Mouse (Mus musculus): ENCODE results near the gene Sept1. TPM values are rescaled to one million over a fixed set of nuclear protein-coding genes. Genes with fewer than 3 reads are reported as not detected.
"Not testable (repeated sequence)": the region's sequence is repeated elsewhere in the genome, so short reads cannot be mapped to it uniquely, and the experiment has no call there.

Gene Sept1
- polyA plus RNA-seq, 1 experiment from 2014 or later: 21.8 TPM

DNA sequence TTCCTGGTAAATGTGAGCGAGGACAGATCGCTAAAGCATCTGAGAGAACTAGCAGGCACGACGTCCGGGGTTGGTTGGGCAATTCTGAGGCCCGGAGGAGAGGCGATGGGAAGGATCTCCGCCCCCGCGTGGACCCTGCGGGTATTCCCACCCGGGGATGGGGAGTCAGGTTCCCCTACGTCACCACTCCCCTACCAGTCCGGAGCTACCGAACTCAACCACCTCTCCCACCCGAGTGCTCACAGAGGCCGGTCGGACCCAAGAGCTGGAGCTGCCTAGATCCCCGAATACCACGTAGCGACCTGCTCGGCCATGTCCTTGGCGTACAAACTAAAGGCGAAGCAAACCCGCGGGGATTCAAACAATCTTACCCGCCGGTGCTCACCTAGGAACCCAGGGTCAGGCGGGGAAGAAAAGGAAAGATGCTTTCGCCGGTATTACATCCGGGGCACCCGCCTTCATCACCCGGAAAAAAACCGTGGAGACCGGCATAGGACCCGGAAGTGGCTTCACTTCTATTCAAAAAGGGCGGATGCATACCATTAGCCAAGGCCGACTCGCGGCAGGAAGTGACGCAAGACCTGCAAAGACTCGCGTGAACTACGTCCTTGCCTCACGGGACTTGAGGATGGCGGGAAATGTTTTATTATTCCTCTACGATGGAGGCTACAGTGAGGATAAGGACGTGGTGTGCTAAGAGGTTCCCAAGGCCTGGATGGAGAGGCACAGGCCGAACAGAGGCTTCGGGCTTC is 37.2 kb downstream of the Sept1 start, which contains the start of gene Cd2bp2:
Gene Cd2bp2, minus strand, starts transcription at position 507 of the 752 bp plus-strand sequence.
- peak within 1 kb of the TSS; percentile 84 for H3K9ac ChIP-seq
- no peaks in the 10 kb centered on the region for H3K27me3 ChIP-seq
- H3K4me3 ChIP-seq: peak within 1 kb of the TSS; percentile 77
- WGBS: under 1% methylated on average over 51 of the region's 51 CpGs
- H3K27ac ChIP-seq: peak within 1 kb of the TSS; percentile 91
- peaks cover 28% of the 10 kb centered on the region for H3K4me1 ChIP-seq (replicated peaks)
- peaks cover 79% of the 10 kb centered on the region for H3K36me3 ChIP-seq
- H3K4me2 ChIP-seq: peak within 1 kb of the TSS; percentile 92
- no peaks in the 10 kb centered on the region for H3K9me3 ChIP-seq
- peak; percentile 97 for ATAC-seq (ENCODE audit: low FRiP score)

DNA sequence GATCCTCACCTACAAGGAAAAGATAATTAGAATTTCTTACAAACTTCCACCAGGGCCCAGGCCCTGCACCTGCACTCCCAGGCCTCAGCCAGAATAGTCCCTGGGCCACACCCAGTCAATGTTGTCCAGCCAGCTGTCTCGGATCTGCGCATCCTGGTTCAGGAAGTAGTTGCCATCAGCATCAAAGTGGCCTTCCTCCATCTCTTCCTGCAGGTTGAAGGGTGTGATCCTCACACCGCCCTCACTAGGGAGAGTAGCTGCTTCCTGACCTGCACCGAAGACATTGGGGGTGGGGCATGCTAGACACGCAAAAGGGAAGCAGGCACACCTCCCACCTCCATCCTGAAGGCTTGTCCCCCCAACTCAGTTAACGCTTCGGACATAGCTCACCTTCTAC is 38.3 kb downstream of the Sept1 start:
- Histone ChIP-seq H3K4me1 (replicated peaks) (peaks cover 28% of the 10 kb centered on the region), H3K36me3 (peaks cover 72% of the 10 kb centered on the region), H3K9ac (peak overlapping the region; percentile 84), H3K27me3 (no peaks in the 10 kb centered on the region), H3K9me3 (no peaks in the 10 kb centered on the region), H3K27ac (peak overlapping the region; percentile 91), H3K4me2 (peak overlapping the region; percentile 92), H3K4me3 (peak overlapping the region; percentile 77)
- WGBS: 86% methylated on average over 7 of the region's 7 CpGs
- ATAC-seq (ENCODE audit: low FRiP score): no peak

DNA sequence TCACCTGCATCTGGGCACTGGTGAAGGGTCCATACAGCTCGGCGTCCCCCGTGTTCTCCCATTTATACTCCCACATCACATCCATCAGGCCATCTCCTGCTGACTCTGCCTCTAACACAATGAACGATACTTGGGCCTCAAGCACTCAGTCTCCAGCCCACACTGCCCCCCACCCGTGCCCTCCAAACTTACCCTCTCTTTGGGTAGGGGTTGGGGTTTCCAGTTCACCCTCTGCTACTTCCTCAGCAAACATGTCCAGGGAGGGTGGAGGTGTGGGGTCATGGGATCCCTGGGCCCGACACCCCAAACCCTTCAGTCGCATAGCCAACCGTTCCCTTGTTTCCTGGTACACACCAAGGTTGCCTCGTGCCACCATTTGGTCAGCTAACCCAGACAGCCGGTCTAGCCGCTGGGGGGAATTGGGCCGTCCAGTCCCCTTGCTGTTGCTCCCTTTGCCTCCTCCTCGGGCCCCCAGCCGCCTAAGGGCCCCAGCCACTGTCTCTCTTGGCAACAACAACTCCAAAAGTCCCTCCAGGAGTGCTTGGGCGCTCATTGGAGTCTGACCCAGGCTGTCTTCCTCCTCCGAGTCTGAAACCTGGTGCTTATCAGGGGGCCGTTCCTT is 38.8 kb downstream of the Sept1 start:
- H3K4me3 ChIP-seq: peak overlapping the region; percentile 77
- peak overlapping the region; percentile 84 for H3K9ac ChIP-seq
- peak overlapping the region; percentile 92 for H3K4me2 ChIP-seq
- no peak overlapping the region for H3K27ac ChIP-seq
- 95% methylated on average over 17 of the region's 17 CpGs for WGBS
- peaks cover 28% of the 10 kb centered on the region for H3K4me1 ChIP-seq (replicated peaks)
- no peaks in the 10 kb centered on the region for H3K9me3 ChIP-seq
- no peaks in the 10 kb centered on the region for H3K27me3 ChIP-seq
- no peak for ATAC-seq (ENCODE audit: low FRiP score)
- H3K36me3 ChIP-seq: peaks cover 67% of the 10 kb centered on the region

DNA sequence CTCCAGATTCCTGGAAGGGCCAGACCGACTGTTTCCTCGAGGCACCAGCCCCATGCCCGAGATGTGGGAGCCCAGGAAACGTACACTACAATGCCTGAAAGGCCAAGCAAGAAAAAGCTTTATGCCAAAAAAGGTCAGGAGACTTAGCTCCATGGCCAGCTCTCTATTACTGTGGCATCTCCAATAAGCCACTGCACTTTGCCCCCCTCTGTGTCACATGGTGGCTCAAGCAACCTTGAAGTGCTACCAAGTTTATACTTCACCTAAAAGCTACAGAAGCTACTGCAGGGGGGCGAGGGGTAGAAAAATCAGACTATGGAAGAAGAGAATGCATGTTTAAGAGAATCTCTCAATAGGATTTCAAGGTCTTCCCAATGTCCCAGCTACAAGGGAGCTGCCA is 39.9 kb downstream of the Sept1 start:
- Histone ChIP-seq H3K36me3 (peaks cover 55% of the 10 kb centered on the region), H3K4me1 (replicated peaks) (peaks cover 28% of the 10 kb centered on the region), H3K27me3 (no peaks in the 10 kb centered on the region), H3K9me3 (no peaks in the 10 kb centered on the region), H3K4me2 (no peak overlapping the region), H3K9ac (no peak overlapping the region), H3K27ac (no peak overlapping the region), H3K4me3 (no peak overlapping the region)
- 99% methylated on average over 5 of the region's 5 CpGs for WGBS
- no peak for ATAC-seq (ENCODE audit: low FRiP score)

DNA sequence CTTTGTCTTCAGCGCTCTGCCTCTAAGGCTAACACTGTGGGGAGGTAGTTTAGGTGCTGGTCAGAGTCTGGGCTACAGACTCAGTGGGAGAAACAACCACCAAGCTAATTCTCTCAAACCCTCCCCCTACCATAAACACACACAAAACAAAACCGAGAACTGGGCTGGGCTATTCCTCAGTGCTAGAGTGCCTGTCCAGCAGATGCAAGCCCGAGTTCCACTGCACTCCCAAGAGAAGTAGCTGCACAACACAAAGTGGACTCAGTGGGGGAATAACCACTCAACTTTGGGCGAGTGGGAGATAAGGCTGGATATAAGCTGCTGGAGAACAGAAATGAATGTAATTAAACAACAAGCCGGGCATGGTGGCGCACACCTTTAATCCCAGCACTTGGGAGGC is 42.3 kb downstream of the Sept1 start:
- WGBS: 87% methylated on average over 6 of the region's 6 CpGs
- Histone ChIP-seq H3K27ac (no peak overlapping the region), H3K27me3 (no peaks in the 10 kb centered on the region), H3K4me1 (replicated peaks) (peaks cover 17% of the 10 kb centered on the region), H3K9me3 (no peaks in the 10 kb centered on the region), H3K4me3 (no peak overlapping the region), H3K9ac (no peak overlapping the region), H3K36me3 (peaks cover 42% of the 10 kb centered on the region), H3K4me2 (no peak overlapping the region)
- no peak for ATAC-seq (ENCODE audit: low FRiP score)

DNA sequence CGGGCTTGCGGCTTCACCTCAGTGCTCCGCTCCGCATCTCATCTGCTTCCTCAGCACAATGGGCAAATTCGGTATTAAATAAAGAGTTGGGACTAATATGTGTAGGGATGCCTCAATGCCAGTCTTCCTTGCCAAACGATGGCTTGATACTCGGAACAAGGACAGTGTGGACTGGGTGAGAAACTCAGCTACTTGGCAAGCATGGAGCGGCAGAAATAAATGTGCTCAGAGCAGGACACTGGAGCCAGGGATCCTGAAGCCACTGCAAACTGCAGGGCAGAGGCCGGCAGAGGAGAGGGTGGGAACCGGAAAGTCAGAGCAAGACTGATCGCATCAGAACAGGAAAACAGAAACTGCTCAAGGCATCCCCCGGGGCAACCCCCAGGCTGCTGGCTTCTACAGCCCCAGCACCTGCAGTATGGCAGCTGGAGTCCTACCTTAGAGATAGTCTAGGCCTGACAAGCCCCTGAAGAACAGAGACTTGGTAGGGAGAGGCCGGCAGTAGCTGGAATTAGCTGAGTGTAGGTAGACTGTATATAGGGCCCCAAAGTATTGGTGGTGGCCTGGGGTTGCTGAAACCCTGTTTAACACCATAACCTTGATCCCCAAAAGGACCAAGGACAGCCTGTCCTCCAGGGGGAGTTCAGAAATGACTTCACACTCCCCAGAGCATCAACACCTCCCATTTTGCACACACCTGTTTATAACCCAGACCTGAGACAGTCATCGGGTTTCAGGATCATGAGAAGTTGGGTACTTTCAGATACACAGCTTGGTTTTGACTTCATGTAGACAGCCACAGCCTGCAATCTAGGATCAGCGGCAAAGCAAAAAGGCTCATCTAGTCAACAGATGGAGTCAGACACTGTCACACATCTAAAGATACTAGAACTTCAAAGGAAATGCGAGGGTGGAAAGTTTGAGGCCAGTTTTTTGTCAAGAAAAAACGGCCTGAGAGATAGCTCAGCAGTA is 44.3 kb downstream of the Sept1 start:
- Histone ChIP-seq H3K4me3 (no peak overlapping the region), H3K27ac (no peak overlapping the region), H3K36me3 (peaks cover 31% of the 10 kb centered on the region), H3K27me3 (no peaks in the 10 kb centered on the region), H3K9me3 (no peaks in the 10 kb centered on the region), H3K4me1 (replicated peaks) (no peaks in the 10 kb centered on the region), H3K4me2 (no peak overlapping the region), H3K9ac (no peak overlapping the region)
- no peak for ATAC-seq (ENCODE audit: low FRiP score)
- WGBS: 86% methylated on average over 17 of the region's 17 CpGs

DNA sequence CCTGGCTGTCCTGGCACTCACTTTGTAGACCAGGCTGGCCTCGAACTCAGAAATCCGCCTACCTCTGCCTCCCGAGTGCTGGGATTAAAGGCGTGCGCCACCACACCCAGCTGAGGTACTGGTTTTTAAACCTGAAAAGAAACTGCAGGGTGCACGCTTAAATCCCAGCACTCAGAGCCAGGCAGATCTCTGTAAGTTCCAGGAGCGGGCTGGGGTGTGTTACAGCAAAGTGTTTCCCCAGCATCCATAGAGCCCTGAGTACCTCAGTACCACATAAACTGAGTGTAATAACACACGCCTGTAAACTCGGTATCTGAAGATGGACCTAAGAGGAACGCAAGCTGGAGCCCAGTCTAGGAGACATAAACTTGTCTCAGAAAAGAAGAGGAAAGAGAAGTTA is 45.6 kb downstream of the Sept1 start:
- WGBS: 75% methylated on average over 10 of the region's 10 CpGs
- Histone ChIP-seq H3K27ac (no peak overlapping the region), H3K9me3 (no peaks in the 10 kb centered on the region), H3K36me3 (peaks cover 19% of the 10 kb centered on the region), H3K4me3 (no peak overlapping the region), H3K27me3 (no peaks in the 10 kb centered on the region), H3K9ac (no peak overlapping the region), H3K4me1 (replicated peaks) (no peaks in the 10 kb centered on the region), H3K4me2 (no peak overlapping the region)
- ATAC-seq (ENCODE audit: low FRiP score): no peak

DNA sequence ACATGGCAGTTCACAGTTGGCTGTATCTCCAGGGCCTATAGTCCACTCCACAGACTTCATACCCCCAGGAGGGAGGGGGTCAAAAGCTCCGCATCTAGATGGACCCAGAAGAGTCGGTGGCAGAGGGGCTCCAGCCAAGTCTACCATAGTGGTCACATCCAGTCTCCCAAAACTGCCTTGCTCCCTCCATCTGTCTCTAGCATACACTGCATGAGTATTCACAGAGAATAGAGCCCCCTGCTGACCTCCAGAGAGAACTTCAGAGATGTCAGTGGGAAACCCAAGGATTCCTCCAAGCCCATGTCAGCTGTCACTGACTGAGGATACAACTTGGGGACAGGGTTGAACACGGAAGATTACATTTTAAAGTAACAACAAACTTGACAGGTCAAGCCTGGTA is 47.3 kb downstream of the Sept1 start:
- ATAC-seq (ENCODE audit: low FRiP score): 0 out of 2 replicates have a peak, but pooled peaks have one; percentile 10
- WGBS: 68% methylated on average over 3 of the region's 3 CpGs

DNA sequence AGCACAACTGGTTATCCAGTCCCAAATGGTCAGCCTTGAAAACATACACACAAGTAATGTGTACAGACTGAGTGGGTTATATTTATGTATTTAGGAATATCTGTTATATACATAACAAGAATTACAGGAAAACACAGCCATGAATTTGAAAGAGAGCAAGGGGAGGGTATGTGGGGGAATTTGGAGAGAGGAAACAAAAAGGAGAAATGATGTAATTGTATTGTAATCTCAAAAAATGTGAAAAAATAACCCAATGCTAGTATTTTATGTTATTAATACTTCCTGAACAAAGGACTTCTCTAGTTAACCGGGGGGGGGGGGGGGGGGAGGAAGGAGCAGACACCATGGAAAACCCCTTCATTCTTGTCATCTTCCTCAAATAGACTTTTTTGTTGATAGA is 48.2 kb downstream of the Sept1 start:
- no peak overlapping the region for H3K4me3 ChIP-seq
- H3K9me3 ChIP-seq: no peaks in the 10 kb centered on the region
- no peaks in the 10 kb centered on the region for H3K4me1 ChIP-seq (replicated peaks)
- WGBS: 62% methylated on average over 1 of the region's 1 CpGs
- no peak for ATAC-seq (ENCODE audit: low FRiP score)
- H3K27ac ChIP-seq: no peak overlapping the region
- H3K36me3 ChIP-seq: no peaks in the 10 kb centered on the region
- no peak overlapping the region for H3K4me2 ChIP-seq
- no peaks in the 10 kb centered on the region for H3K27me3 ChIP-seq
- H3K9ac ChIP-seq: no peak overlapping the region

More for the DNA sequence above, 47.3 kb downstream of the Sept1 start:
- H3K36me3 ChIP-seq: peaks cover 2% of the 10 kb centered on the region; the same call in 1 of the 2 replicates
- no peak overlapping the region for H3K4me3 ChIP-seq
- H3K9ac ChIP-seq: no peak overlapping the region
- H3K27me3 ChIP-seq: no peaks in the 10 kb centered on the region
- H3K9me3 ChIP-seq: no peaks in the 10 kb centered on the region
- H3K27ac ChIP-seq: no peak overlapping the region
- H3K4me1 ChIP-seq (replicated peaks): no peaks in the 10 kb centered on the region
- no peak overlapping the region for H3K4me2 ChIP-seq

DNA sequence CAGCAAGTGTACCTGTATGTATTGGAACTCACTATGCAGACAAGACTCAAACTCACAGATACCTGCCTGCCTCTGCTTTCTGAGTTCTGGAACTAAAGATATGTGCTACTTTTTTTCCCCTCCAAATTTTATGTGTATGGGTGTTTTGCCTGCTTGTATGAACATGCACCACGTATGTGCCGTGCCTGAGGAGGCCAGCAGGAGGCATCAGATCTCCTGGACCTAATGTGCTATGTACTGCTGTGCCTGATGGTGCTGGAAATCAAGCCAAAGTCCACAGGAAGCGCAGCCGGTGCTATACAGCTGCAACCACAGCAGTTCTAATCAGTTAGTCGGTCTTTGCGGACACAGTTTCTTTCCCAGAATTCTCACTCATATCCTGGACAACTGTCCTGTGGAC is 49.1 kb downstream of the Sept1 start:
- WGBS: 81% methylated on average over 6 of the region's 6 CpGs
- H3K9me3 ChIP-seq: no peaks in the 10 kb centered on the region
- H3K4me3 ChIP-seq: no peak overlapping the region
- H3K9ac ChIP-seq: no peak overlapping the region
- H3K27me3 ChIP-seq: no peaks in the 10 kb centered on the region
- no peaks in the 10 kb centered on the region for H3K4me1 ChIP-seq (replicated peaks)
- ATAC-seq (ENCODE audit: low FRiP score): no peak
- H3K36me3 ChIP-seq: no peaks in the 10 kb centered on the region
- H3K4me2 ChIP-seq: no peak overlapping the region
- no peak overlapping the region for H3K27ac ChIP-seq

DNA sequence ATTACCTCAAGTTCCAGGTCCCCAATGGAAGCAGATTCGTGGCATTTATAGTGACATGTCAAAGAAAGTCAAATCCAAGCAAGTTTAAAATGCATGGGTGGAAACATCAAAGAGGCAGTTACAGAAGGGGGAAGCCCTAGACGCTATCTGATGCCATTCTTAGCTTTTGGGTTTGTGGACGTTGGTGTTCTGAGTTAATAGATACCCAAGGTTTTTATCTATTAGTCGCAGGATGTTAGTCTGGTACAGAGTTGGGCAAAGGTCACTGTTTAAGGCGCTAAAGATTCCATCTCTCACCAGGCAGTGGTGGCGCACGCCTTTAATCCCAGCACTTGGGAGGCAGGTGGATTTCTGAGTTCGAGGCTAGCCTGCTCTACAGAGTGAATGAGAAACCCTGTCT is 49.6 kb downstream of the Sept1 start:
- WGBS: 80% methylated on average over 8 of the region's 8 CpGs
- H3K4me1 ChIP-seq (replicated peaks): no peaks in the 10 kb centered on the region
- H3K27ac ChIP-seq: no peak overlapping the region
- no peaks in the 10 kb centered on the region for H3K27me3 ChIP-seq
- no peak for ATAC-seq (ENCODE audit: low FRiP score)
- no peaks in the 10 kb centered on the region for H3K36me3 ChIP-seq
- H3K4me2 ChIP-seq: no peak overlapping the region
- H3K4me3 ChIP-seq: no peak overlapping the region
- H3K9ac ChIP-seq: no peak overlapping the region
- no peaks in the 10 kb centered on the region for H3K9me3 ChIP-seq

DNA sequence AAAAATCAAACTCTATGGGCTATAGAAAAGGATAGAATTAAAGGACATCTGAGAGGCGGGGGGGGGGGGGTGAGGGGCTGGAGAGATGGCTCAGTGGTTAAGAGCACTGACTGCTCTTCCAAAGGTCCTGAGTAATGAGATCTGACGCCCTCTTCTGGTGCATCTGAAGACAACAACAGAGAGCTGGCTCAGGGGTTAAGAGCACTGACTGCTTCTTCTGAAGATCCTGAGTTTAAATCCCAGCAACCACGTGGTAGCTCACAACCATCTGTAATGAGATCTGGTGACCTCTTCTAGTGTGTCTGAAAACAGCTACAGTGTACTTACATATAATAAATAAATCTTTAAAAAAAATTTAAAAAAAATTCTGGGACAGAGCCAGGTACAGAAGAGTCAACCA is 51.2 kb downstream of the Sept1 start:
- not testable (repeated sequence) for H3K9ac ChIP-seq; H3K27ac ChIP-seq; H3K4me2 ChIP-seq; H3K36me3 ChIP-seq; H3K4me1 ChIP-seq (replicated peaks); H3K4me3 ChIP-seq; H3K27me3 ChIP-seq; H3K9me3 ChIP-seq; ATAC-seq (ENCODE audit: low FRiP score)
- 42% methylated on average over 3 of the region's 3 CpGs for WGBS

Data from hindbrain, embryonic 13.5 days (tissue).